Mouse (Mus musculus) cerebellum, postnatal 14 days (tissue): ENCODE data around the gene Slc26a11.

Source experiments
- DNase-seq, 2 experiments: peaks; one replicate each; pipeline ENCODE4 v3.0.0; 2021; ENCODE audit warnings: mixed read lengths in 2 of 2

Gene Slc26a11

DNA sequence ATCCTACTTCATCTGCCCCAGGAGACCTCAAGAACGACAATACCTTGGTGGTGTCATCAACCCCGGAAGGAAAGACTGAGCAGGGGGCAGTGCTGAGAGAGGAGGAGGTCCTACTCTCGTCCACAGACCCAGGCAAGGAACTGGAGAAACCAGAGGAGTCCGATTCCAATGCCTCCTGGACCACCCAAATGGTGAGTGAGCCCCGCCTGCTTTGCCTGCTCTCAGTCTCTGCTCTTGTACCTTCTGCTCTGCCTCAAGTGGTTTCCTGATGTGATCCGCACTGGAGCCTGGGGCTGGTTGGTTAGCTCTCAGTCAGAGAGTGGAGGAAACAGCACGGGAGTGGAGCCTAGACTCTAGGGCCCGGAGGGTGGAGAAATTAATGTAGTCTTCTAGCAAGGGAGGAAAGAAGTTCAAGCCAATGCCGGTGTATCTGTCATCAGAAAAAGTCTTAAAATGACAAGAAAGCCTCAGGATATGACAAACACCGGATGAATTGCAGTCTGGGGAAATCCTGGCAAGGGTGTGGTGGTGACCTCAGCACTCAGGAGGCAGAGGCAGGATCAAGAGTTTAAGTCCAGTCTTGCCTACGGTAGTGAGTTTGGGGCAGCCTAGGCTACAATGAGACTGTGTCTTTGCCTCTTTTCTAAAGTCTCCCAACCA lies 47.3 kb downstream of the Slc26a11 start:
- no peak for DNase-seq

GRCm38 (mm10) chr11:119404627-119405026 lies 49.3 kb downstream of the Slc26a11 start:
- DNase-seq = peak in 1 of 2 experiments; percentile 38

DNA sequence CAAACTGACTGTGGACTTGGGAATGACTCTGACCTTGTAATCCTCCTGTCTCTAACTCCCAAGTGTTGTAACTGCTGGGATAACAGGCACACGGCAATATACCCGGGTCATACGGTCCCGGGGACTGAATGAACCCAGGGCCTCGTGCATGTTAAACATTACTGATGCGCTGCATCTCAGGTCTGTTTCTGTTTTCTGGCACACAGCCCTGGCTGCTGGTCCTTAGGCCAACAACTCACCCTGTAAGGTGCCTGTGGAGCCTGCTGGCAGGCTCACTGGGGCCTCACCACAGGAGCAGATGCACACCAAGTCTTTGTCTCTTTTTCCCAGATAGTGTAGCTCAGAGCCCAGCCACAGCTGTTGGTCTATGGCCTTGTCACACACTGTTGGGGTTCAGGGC lies 52.0 kb downstream of the Slc26a11 start:
- no peak for DNase-seq

- DNase-seq = no peak
Observed at GRCm38 (mm10) chr11:119407977-119408376, 52.6 kb downstream of the Slc26a11 start.

GRCm38 (mm10) chr11:119419327-119420118 lies 64.2 kb downstream of the Slc26a11 start:
- no peak for DNase-seq

- DNase-seq = no peak
Observed at GRCm38 (mm10) chr11:119420426-119420825, 65.1 kb downstream of the Slc26a11 start.

DNA sequence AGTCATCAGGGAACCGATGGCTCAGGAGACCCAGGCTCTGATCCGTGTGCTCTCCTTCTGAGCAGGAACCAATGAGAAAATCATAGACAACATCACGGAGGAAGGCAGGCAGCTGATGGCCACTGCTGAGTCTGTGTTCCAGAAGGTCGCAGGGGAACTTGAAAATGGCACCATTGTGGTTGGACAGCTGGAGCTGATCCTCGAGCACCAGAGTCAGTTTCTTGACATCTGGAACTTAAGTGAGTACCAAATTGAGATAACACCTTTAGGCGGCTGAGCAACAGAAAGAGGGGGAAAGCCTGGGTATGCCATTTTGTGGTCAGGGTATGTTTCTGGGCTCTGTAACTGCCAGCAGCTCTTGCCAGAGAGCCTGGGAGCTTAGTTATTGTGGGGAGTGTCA lies 72.1 kb downstream of the Slc26a11 start:
- no peak for DNase-seq

- DNase-seq = no peak
Observed at GRCm38 (mm10) chr11:119427986-119428385, 72.6 kb downstream of the Slc26a11 start.

DNA sequence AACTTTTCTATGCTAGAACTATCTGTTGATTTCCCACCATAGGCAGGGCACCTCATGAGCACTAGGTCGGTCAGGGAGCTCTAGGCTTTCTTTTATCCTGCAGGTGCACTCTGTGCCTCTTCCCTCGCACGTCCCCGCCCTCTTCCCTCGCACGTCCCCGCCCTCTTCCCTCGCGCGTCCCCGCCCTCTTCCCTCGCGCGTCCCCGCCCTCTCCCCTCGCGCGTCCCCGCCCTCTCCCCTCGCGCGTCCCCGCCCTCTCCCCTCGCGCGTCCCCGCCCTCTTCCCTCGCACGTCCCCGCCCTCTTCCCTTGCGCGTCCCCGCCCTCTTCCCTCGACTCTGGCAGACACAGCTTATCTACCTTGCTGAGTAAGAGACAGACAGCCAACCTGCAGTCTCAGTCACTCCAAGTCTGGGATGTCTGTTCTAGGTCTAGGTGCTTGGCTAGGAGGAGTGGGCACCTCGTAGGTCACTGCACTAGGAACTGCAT lies 73.3 kb downstream of the Slc26a11 start:
- peak in 1 of 2 experiments; percentile 22 for DNase-seq
